Mouse (Mus musculus) liver, embryonic 11.5 days (tissue): ENCODE measurements around the gene Pxn. TPM values are rescaled to one million over a fixed set of nuclear protein-coding genes. Genes with fewer than 3 reads are reported as not detected.

Experiments used
- ATAC-seq: fragments of 200-750 bp; cut with Nextera tagmentation; replicated peaks from 2 replicates; pipeline ENCODE4 v1.8.0; 2017; ENCODE audit warnings: moderate number of reproducible peaks, mild to moderate bottlenecking, moderate TSS enrichment, moderate library complexity; ENCODE audit not compliant: low FRiP score
- DNase-seq: peaks from one replicate; pipeline ENCODE4 v3.0.0-alpha.2; 2017; ENCODE audit warnings: low spot score
- H3K27ac ChIP-seq: fragments of 300-500 bp; sonication (generic); 2 replicates; pipeline ENCODE4 v1.5.1; 2014; ENCODE audit warnings: mild to moderate bottlenecking, low read depth, low read length, control low read depth
- H3K27me3 ChIP-seq: fragments of 300-500 bp; sonication (generic); replicated peaks from 2 replicates; pipeline ENCODE4 v1.6.1; 2014; ENCODE audit warnings: low read length, mixed read lengths; ENCODE audit not compliant: control insufficient read depth, insufficient read depth
- H3K36me3 ChIP-seq: fragments of 300-500 bp; sonication (generic); 2 replicates; pipeline ENCODE4 v1.6.1; 2014; ENCODE audit warnings: mild to moderate bottlenecking, low read length, moderate library complexity, mixed read lengths; ENCODE audit not compliant: control insufficient read depth, insufficient read depth
- H3K4me1 ChIP-seq: fragments of 300-500 bp; sonication (generic); replicated peaks from 2 replicates; pipeline ENCODE4 v1.6.1; 2014; ENCODE audit warnings: low read length, mixed read lengths; ENCODE audit not compliant: control insufficient read depth, insufficient read depth
- H3K4me2 ChIP-seq: fragments of 300-500 bp; sonication (generic); 2 replicates; pipeline ENCODE4 v1.6.1; 2014; ENCODE audit warnings: mild to moderate bottlenecking, control low read depth, moderate library complexity
- H3K4me3 ChIP-seq: fragments of 300-500 bp; sonication (generic); 2 replicates; pipeline ENCODE4 v1.5.1; 2014; ENCODE audit warnings: low read depth, low read length, control low read depth
- H3K9ac ChIP-seq: fragments of 300-500 bp; sonication (generic); 2 replicates; pipeline ENCODE4 v1.6.1; 2014; ENCODE audit warnings: low read depth, low read length, control low read depth
- H3K9me3 ChIP-seq: fragments of 300-500 bp; sonication (generic); 2 replicates; pipeline ENCODE4 v1.6.1; 2016; ENCODE audit warnings: low read length, inconsistent platforms, mixed read lengths; ENCODE audit not compliant: control insufficient read depth
- WGBS: fragments of 180-500 bp; shearing (Covaris S2); extraction: QIAGEN DNeasy Blood & Tissue Kit; methylation state at CpG from one replicate; pipeline ENCODE4 v1.1.7; 2014; 5-methylcytosine and 5-hydroxymethylcytosine counted together
- polyA plus RNA-seq: library from polyadenylated mRNA; unstranded; fragments of >200 nt; fragmentation: Nextera tagmentation; extraction: Ambion mirVana; gene quantifications from 2 replicates; pipeline ENCODE4 v1.2.1, GENCODE M21; 2014

Pxn gene
- polyA plus RNA-seq, 1 experiment from 2014 or later = 12.4 TPM

GRCm38 (mm10) chr5:115534290-115534731 lies 27.8 kb downstream of the Pxn start:
- DNase-seq (no peak), ATAC-seq (no peak)
- peak overlapping the region; percentile 53 for H3K4me2 ChIP-seq
- peaks cover 89% of the 10 kb centered on the region for H3K4me1 ChIP-seq
- no peak overlapping the region for H3K4me3 ChIP-seq
- WGBS = 11% methylated on average over 16 of the region's 16 CpGs
- H3K27me3 ChIP-seq = no peaks in the 10 kb centered on the region
- H3K36me3 ChIP-seq = no peaks in the 10 kb centered on the region
- H3K9me3 ChIP-seq = no peaks in the 10 kb centered on the region
- H3K27ac ChIP-seq = peak overlapping the region; percentile 61
- peak overlapping the region; percentile 34; the same call in 1 of the 2 replicates for H3K9ac ChIP-seq

- H3K9me3 ChIP-seq = no peaks in the 10 kb centered on the region
- ATAC-seq = no peak
- peak overlapping the region; percentile 53 for H3K4me2 ChIP-seq
- peaks cover 84% of the 10 kb centered on the region for H3K4me1 ChIP-seq
- 19% methylated on average over 8 of the region's 8 CpGs for WGBS
- H3K4me3 ChIP-seq = no peak overlapping the region
- H3K36me3 ChIP-seq = no peaks in the 10 kb centered on the region
- H3K27ac ChIP-seq = peak overlapping the region; percentile 61
- peak overlapping the region; percentile 34; the same call in 1 of the 2 replicates for H3K9ac ChIP-seq
- no peaks in the 10 kb centered on the region for H3K27me3 ChIP-seq
- DNase-seq = no peak
Observed at GRCm38 (mm10) chr5:115534856-115535255, 28.4 kb downstream of the Pxn start.

- 16% methylated on average over 7 of the region's 7 CpGs for WGBS
- H3K27me3 ChIP-seq = no peaks in the 10 kb centered on the region
- peaks cover 76% of the 10 kb centered on the region for H3K4me1 ChIP-seq
- H3K36me3 ChIP-seq = no peaks in the 10 kb centered on the region
- H3K9me3 ChIP-seq = no peaks in the 10 kb centered on the region
- ATAC-seq (no peak), DNase-seq (no peak)
- peak overlapping the region; percentile 61 for H3K27ac ChIP-seq
- H3K9ac ChIP-seq = no peak overlapping the region
- H3K4me2 ChIP-seq = peak overlapping the region; percentile 53
- no peak overlapping the region for H3K4me3 ChIP-seq
Observed at GRCm38 (mm10) chr5:115535635-115536034, 29.2 kb downstream of the Pxn start.

GRCm38 (mm10) chr5:115538017-115538692 lies 31.7 kb downstream of the Pxn start:
- Histone ChIP-seq H3K4me1 (peaks cover 64% of the 10 kb centered on the region), H3K4me3 (no peak overlapping the region), H3K36me3 (no peaks in the 10 kb centered on the region), H3K9ac (0 out of 2 replicates have a peak overlapping the region, but pooled peaks have one; percentile 34), H3K27ac (0 out of 2 replicates have a peak overlapping the region, but pooled peaks have one; percentile 19), H3K9me3 (no peaks in the 10 kb centered on the region), H3K27me3 (no peaks in the 10 kb centered on the region), H3K4me2 (peak overlapping the region; percentile 45)
- ATAC-seq (peak; percentile 22; the same call in 1 of the 2 replicates), DNase-seq (no peak)
- 63% methylated on average over 13 of the region's 13 CpGs for WGBS

- H3K9me3 ChIP-seq = no peaks in the 10 kb centered on the region
- no peak overlapping the region for H3K4me3 ChIP-seq
- 0 out of 2 replicates have a peak overlapping the region, but pooled peaks have one; percentile 34 for H3K9ac ChIP-seq
- H3K27me3 ChIP-seq = no peaks in the 10 kb centered on the region
- no peaks in the 10 kb centered on the region for H3K36me3 ChIP-seq
- peak; percentile 74 for ATAC-seq
- peaks cover 64% of the 10 kb centered on the region for H3K4me1 ChIP-seq
- peak overlapping the region; percentile 45 for H3K4me2 ChIP-seq
- peak; percentile 89 for DNase-seq
- 3% methylated on average over 12 of the region's 12 CpGs for WGBS
- H3K27ac ChIP-seq = 0 out of 2 replicates have a peak overlapping the region, but pooled peaks have one; percentile 19
Observed at GRCm38 (mm10) chr5:115538693-115539043, 32.2 kb downstream of the Pxn start.

- H3K27me3 ChIP-seq = no peaks in the 10 kb centered on the region
- DNase-seq (no peak), ATAC-seq (0 out of 2 replicates have a peak, but pooled peaks have one; percentile 4)
- H3K4me1 ChIP-seq = peaks cover 38% of the 10 kb centered on the region
- H3K4me3 ChIP-seq = peak overlapping the region; percentile 36
- WGBS = 29% methylated on average over 19 of the region's 19 CpGs
- H3K36me3 ChIP-seq = peaks cover 15% of the 10 kb centered on the region; the same call in 1 of the 2 replicates
- H3K27ac ChIP-seq = peak overlapping the region; percentile 85
- H3K4me2 ChIP-seq = peak overlapping the region; percentile 75
- H3K9me3 ChIP-seq = no peaks in the 10 kb centered on the region
- H3K9ac ChIP-seq = peak overlapping the region; percentile 54
Observed at GRCm38 (mm10) chr5:115542635-115543384, 36.3 kb downstream of the Pxn start.

- no peaks in the 10 kb centered on the region for H3K27me3 ChIP-seq
- no peak overlapping the region for H3K4me3 ChIP-seq
- H3K27ac ChIP-seq = peak overlapping the region; percentile 85
- H3K4me1 ChIP-seq = peaks cover 30% of the 10 kb centered on the region
- H3K9ac ChIP-seq = peak overlapping the region; percentile 31; the same call in 1 of the 2 replicates
- DNase-seq (no peak), ATAC-seq (peak; percentile 69)
- peaks cover 19% of the 10 kb centered on the region; the same call in 1 of the 2 replicates for H3K36me3 ChIP-seq
- H3K4me2 ChIP-seq = peak overlapping the region; percentile 75
- 51% methylated on average over 17 of the region's 17 CpGs for WGBS
- H3K9me3 ChIP-seq = no peaks in the 10 kb centered on the region
Observed at GRCm38 (mm10) chr5:115543509-115544253, 37.2 kb downstream of the Pxn start.

GRCm38 (mm10) chr5:115544655-115545185 lies 38.2 kb downstream of the Pxn start:
- Histone ChIP-seq H3K27ac (no peak overlapping the region), H3K36me3 (peaks cover 23% of the 10 kb centered on the region; the same call in 1 of the 2 replicates), H3K9ac (no peak overlapping the region), H3K27me3 (no peaks in the 10 kb centered on the region), H3K9me3 (no peaks in the 10 kb centered on the region), H3K4me1 (peaks cover 24% of the 10 kb centered on the region), H3K4me2 (no peak overlapping the region), H3K4me3 (no peak overlapping the region)
- no peak for ATAC-seq
- no peak for DNase-seq
- WGBS = 67% methylated on average over 18 of the region's 18 CpGs
